Mouse (Mus musculus): Measurements from ENCODE around the gene D230025D16Rik. TPM values are rescaled to one million over a fixed set of nuclear protein-coding genes. Genes with fewer than 3 reads are reported as not detected.

D230025D16Rik gene
- total RNA-seq (2023): 25.0 TPM

GRCm38 (mm10) chr8:105224413-105225271, at the start of gene D230025D16Rik:
TSS of gene D230025D16Rik (plus strand) at chr8:105225145.

DNA sequence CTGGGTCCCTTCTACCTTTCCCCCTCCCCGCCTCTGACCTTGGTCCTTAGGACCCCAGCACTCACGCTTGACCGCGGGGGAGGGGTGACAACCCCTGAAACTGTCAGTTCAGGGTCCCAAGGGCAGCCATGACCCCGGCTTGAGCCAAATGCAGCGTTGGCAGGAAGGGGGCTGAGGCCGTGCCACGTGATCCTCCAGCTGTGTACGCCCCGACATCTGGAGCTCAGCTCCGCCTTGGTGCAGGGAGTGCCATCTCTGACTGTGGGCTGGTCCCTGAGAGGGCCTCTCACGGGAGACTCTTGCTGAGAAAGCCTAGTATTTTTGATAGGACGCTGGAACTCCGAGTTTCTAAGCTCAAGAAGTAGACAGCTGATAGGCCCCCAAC, 30.0 kb downstream of the D230025D16Rik start, which contains the start of gene B3gnt9:
Gene B3gnt9 (minus strand): TSS at position 188 of the 385 bp plus-strand sequence.

DNA sequence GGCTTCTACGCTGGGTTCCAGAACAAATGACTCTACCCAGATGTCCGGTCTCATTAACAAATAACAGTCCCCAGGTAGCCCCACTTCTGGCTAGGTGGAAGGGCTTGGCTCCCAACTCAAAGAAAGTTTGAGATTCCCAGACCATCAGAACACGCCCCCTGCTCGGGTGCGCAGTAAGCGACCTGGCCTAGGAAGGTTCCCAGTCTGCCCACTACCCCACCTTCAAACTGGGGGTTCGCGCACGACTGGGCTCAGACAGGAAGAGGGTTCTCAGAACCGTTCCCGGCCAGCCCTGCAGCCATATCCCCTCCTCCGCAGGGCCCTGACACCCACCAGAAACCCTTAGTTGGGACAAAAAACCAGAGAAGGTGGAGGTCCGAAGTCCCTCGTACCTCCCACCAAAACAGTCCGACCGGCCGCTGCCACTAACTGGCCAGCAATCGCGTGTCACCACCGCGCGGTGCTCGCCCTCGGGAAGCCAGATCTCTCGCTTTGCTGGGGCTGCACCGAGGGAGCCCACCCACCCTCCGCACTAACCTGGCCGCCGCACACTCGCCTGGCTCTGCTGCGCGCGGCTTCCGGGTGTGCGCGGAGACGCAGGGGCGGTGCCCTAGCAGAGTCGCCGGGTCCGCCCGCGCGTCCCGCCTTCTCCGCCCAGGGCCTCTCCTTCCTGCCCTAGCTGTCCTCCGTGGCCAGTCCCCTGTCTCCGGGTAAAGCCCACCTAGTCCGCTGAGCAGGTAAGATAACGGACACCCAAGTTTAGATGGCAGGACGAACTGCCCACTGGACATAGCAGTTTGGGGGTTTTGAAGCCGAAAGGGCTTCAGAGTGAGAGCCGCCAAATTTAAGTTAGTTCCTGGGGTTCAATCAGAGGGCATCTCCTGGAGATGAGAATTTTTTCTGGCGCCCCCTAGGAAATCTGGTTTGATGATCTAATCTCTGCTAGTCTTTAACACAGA, 39.4 kb downstream of the D230025D16Rik start, which contains the start of the genes Tradd and Fbxl8:
Gene Tradd (minus strand): TSS at position 586 of the 959 bp plus-strand sequence.
Gene Fbxl8 (plus strand): TSS at position 625 of the 959 bp plus-strand sequence.

GRCm38 (mm10) chr8:105269461-105269947, 44.6 kb downstream of the D230025D16Rik start, which contains the start of gene Hsf4:
TSS of gene Hsf4 (plus strand) at chr8:105269801.

DNA sequence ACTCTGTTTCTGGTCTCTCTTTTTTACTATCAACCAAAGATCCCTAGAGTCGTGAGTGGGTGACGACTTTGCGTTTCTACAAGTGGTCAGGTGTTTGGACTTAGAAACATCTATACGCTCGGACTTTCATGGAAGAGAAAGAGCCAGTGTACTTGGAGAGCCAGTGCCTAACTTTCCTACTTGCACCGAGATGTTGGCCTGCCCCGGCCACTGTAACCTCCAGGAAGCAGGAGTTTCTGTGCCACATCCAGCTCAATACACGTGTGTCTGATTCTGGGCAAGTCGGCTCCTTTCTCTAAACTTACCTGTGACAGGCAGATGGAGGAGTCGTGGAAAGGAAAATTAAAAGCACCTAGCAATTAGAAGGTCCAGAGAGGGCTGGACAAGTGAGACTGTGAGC, 50.9 kb downstream of the D230025D16Rik start, which contains the start of gene Nol3:
Gene Nol3 (plus strand): TSS at position 301 of the 400 bp plus-strand sequence.

DNA sequence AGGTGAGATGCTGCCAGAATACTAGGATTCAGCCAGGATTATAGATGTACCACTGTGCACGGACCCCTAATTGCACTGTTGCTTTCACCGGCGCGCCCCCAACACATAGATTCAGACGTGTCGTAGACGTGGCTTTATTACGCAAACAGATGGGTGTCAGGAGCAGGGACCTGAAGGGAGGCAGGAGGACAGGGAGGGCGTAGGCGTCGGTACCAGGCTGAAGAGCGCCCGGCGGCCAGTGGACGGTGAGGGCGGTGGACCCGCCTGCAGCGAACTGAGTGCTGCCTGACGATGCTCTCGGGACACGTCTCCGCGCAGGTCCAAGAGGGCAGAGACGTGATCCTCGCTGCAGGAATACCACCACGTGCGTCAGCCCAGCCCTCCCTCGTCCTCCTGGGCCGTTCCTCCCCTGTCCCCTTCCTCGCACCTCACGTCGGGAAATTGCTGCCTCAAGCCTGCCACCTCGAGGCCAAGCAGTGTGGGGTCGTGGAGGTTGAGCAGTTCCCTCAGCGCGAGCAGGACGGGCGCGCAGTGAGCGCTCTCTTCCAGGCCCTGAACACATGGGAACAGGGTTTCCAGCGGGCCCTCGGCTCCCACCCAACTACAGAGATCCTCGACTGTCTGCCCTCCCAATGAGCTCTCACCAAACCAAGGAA, 65.0 kb downstream of the D230025D16Rik start, which contains the start of gene 4931428F04Rik:
Gene 4931428F04Rik (minus strand): TSS at position 60 of the 656 bp plus-strand sequence.

GRCm38 (mm10) chr8:105295895-105296573, 71.1 kb downstream of the D230025D16Rik start, which contains the start of gene Exoc3l:
TSS of gene Exoc3l (minus strand) at chr8:105296101.

GRCm38 (mm10) chr8:105297511-105298192, 72.7 kb downstream of the D230025D16Rik start, which contains the start of gene E2f4:
TSS of gene E2f4 (plus strand) at chr8:105297663.

Other genes starting within 250 kb of the D230025D16Rik start
- not detected for gene Ces2h, start 224.3 kb upstream of the D230025D16Rik start, total RNA-seq (2023)
- gene Ces3a, start 176.5 kb upstream of the D230025D16Rik start, total RNA-seq (2023): not detected
- gene Ces3b, start 141.4 kb upstream of the D230025D16Rik start, total RNA-seq (2023): not detected
- gene Ces4a, start 93.3 kb upstream of the D230025D16Rik start, total RNA-seq (2023): not detected
- gene Cbfb, start 54.5 kb upstream of the D230025D16Rik start, total RNA-seq (2023): 99.9 TPM
- gene B3gnt9, start 30.0 kb downstream of the D230025D16Rik start, total RNA-seq (2023): 2.3 TPM
- 25.6 TPM for gene Tradd, start 39.5 kb downstream of the D230025D16Rik start, total RNA-seq (2023)
- gene Fbxl8, start 39.5 kb downstream of the D230025D16Rik start, total RNA-seq (2023): 11.0 TPM
- gene Hsf4, start 44.7 kb downstream of the D230025D16Rik start, total RNA-seq (2023): 1.0 TPM
- not detected for gene Nol3, start 51.0 kb downstream of the D230025D16Rik start, total RNA-seq (2023)
- 4.5 TPM for gene 4931428F04Rik, start 64.7 kb downstream of the D230025D16Rik start, total RNA-seq (2023)
- 1.7 TPM for gene Exoc3l, start 71.0 kb downstream of the D230025D16Rik start, total RNA-seq (2023)
- gene E2f4, start 72.5 kb downstream of the D230025D16Rik start, total RNA-seq (2023): 85.2 TPM
- gene Elmo3, start 80.5 kb downstream of the D230025D16Rik start, total RNA-seq (2023): 3.6 TPM
- gene Lrrc29, start 101.1 kb downstream of the D230025D16Rik start, total RNA-seq (2023): 7.3 TPM
- 33.2 TPM for gene Tmem208, start 101.2 kb downstream of the D230025D16Rik start, total RNA-seq (2023)
- 27.3 TPM for gene Fhod1, start 122.8 kb downstream of the D230025D16Rik start, total RNA-seq (2023)
- gene Slc9a5, start 123.7 kb downstream of the D230025D16Rik start, total RNA-seq (2023): 0.44 TPM
- not detected for gene Plekhg4, start 148.1 kb downstream of the D230025D16Rik start, total RNA-seq (2023)
- not detected for gene Kctd19, start 188.4 kb downstream of the D230025D16Rik start, total RNA-seq (2023)
- gene Lrrc36, start 188.4 kb downstream of the D230025D16Rik start, total RNA-seq (2023): not detected
- 1.8 TPM for gene Tppp3, start 246.4 kb downstream of the D230025D16Rik start, total RNA-seq (2023)